Mouse (Mus musculus) cortical plate, adult 2 months (tissue): ENCODE results near the gene Cab39l.

ENCODE experiments used
- CTCF ChIP-seq: fragments of 200-500 bp; IDR thresholded peaks from 2 replicates; pipeline ENCODE4 v1.5.1; 2011; ENCODE audit warnings: mild to moderate bottlenecking, control low read depth, low read length; ENCODE audit not compliant: insufficient read depth; ENCODE audit errors: extremely low read depth
- POLR2A ChIP-seq: fragments of 200-500 bp; IDR thresholded peaks from 2 replicates; pipeline ENCODE4 v1.6.1; 2011; ENCODE audit warnings: mild to moderate bottlenecking, low read length, control low read depth; ENCODE audit not compliant: insufficient read depth; ENCODE audit errors: extremely low read depth

DNA sequence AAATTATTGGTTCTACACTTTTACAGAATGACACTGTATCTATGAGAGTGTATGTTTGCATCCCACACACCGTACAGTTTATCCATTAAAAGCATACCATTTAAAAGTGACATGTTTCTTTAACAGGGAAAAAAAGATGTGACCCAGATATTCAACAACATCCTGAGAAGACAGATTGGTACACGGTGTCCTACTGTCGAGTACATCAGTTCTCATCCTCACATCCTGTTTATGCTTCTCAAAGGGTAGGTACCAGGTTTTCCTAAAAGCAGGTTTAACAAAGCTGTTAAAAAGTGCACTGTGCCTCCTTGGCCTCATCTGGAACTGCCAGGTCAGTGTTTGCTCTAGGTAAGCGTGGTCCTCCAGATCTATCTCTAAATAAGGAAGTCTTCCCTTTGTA lies 65.4 kb downstream of the Cab39l start:
- TF ChIP-seq CTCF (no peak), POLR2A (no peak)
